Mouse (Mus musculus) mesoderm, embryonic 11.5 days (tissue): ENCODE data around the gene A530064D06Rik.
"Not testable (repeated sequence)": the region's sequence is repeated elsewhere in the genome, so short reads cannot be mapped to it uniquely, and the experiment has no call there.

ENCODE experiments used
- DNase-seq: peaks from one replicate; pipeline ENCODE4 v3.0.0-alpha.2; 2012; ENCODE audit warnings: low read depth, low spot score

Gene A530064D06Rik

GRCm38 (mm10) chr17:48167103-48167502 is at the start of gene A530064D06Rik:
Gene A530064D06Rik (minus strand): TSS chr17:48167275.
- not testable (repeated sequence) for DNase-seq

GRCm38 (mm10) chr17:48215429-48215828 is 48.4 kb upstream of the A530064D06Rik start:
- no peak for DNase-seq

- DNase-seq = no peak
These were observed 46.4 kb upstream of the A530064D06Rik start for GRCm38 (mm10) chr17:48213511-48213910.

- DNase-seq = no peak
These were observed 45.5 kb upstream of the A530064D06Rik start for GRCm38 (mm10) chr17:48212596-48212995.

GRCm38 (mm10) chr17:48203086-48203485 is 36.0 kb upstream of the A530064D06Rik start:
- DNase-seq = no peak

- DNase-seq = no peak
These were observed 25.3 kb upstream of the A530064D06Rik start for GRCm38 (mm10) chr17:48192366-48192765.

GRCm38 (mm10) chr17:48185252-48185651 is 18.2 kb upstream of the A530064D06Rik start:
- no peak for DNase-seq

- DNase-seq = no peak
These were observed 9.5 kb downstream of the A530064D06Rik start for GRCm38 (mm10) chr17:48157382-48158076.

- DNase-seq = no peak
These were observed 21.0 kb downstream of the A530064D06Rik start, which contains the start of gene 9830107B12Rik for GRCm38 (mm10) chr17:48146120-48146519. Gene 9830107B12Rik (minus strand): TSS chr17:48146268.

GRCm38 (mm10) chr17:48132810-48133209 is 34.3 kb downstream of the A530064D06Rik start:
- no peak for DNase-seq

GRCm38 (mm10) chr17:48120456-48120855 is 46.6 kb downstream of the A530064D06Rik start:
- no peak for DNase-seq

GRCm38 (mm10) chr17:48119656-48120055 is 47.4 kb downstream of the A530064D06Rik start:
- peak; percentile 78 for DNase-seq

- no peak for DNase-seq
These were observed 48.5 kb downstream of the A530064D06Rik start for GRCm38 (mm10) chr17:48118570-48118969.

GRCm38 (mm10) chr17:48110547-48111287 is 56.4 kb downstream of the A530064D06Rik start:
- DNase-seq = peak; percentile 59

- DNase-seq = no peak
These were observed 58.6 kb downstream of the A530064D06Rik start for GRCm38 (mm10) chr17:48108520-48108919.

- DNase-seq = no peak
These were observed 59.2 kb downstream of the A530064D06Rik start for GRCm38 (mm10) chr17:48107862-48108261.

GRCm38 (mm10) chr17:48107333-48107732 is 59.7 kb downstream of the A530064D06Rik start:
- DNase-seq = no peak

GRCm38 (mm10) chr17:48100441-48101417 is 66.3 kb downstream of the A530064D06Rik start:
- DNase-seq = peak; percentile 92

- DNase-seq = peak; percentile 20
These were observed 67.8 kb downstream of the A530064D06Rik start for GRCm38 (mm10) chr17:48099312-48099711.
